Mouse (Mus musculus): Measurements from ENCODE around the gene Sec23b. TPM values are rescaled to one million over a fixed set of nuclear protein-coding genes. Genes with fewer than 3 reads are reported as not detected.

Gene Sec23b
- total RNA-seq, 2 experiments from 2014 or later = 42.4 to 44.8 TPM

- intact Hi-C loops (cut with DNase I) = no loop called here
- DNase-seq (ENCODE audit: extremely low spot score in 1 of 2, low spot score in 2 of 2) = no peak
These were observed 42.0 kb downstream of the Sec23b start for GRCm38 (mm10) chr2:144598006-144598405.

GRCm38 (mm10) chr2:144599831-144600687, 44.0 kb downstream of the Sec23b start, which contains the start of gene Dtd1:
Gene Dtd1 (plus strand): TSS chr2:144599897.
- intact Hi-C loops (cut with DNase I) = no loop called here
- DNase-seq (ENCODE audit: extremely low spot score in 1 of 2, low spot score in 2 of 2) = peak; percentile 83 to 92

- intact Hi-C loops (cut with DNase I) = no loop called here
- no peak for DNase-seq (ENCODE audit: extremely low spot score in 1 of 2, low spot score in 2 of 2)
These were observed 45.5 kb downstream of the Sec23b start for GRCm38 (mm10) chr2:144601576-144601975.

- intact Hi-C loops (cut with DNase I) = no loop called here
These were observed 57.9 kb downstream of the Sec23b start for GRCm38 (mm10) chr2:144613956-144614355.

GRCm38 (mm10) chr2:144617074-144617874, 61.2 kb downstream of the Sec23b start:
- DNase-seq (ENCODE audit: extremely low spot score in 1 of 2, low spot score in 2 of 2) = no peak
- intact Hi-C loops (cut with DNase I) = no loop called here

More at GRCm38 (mm10) chr2:144613956-144614355, 57.9 kb downstream of the Sec23b start:
- DNase-seq (ENCODE audit: extremely low spot score in 1 of 2, low spot score in 2 of 2) = no peak

GRCm38 (mm10) chr2:144621491-144621890, 65.5 kb downstream of the Sec23b start:
- intact Hi-C loops (cut with DNase I) = no loop called here
- DNase-seq (ENCODE audit: extremely low spot score in 1 of 2, low spot score in 2 of 2) = no peak

GRCm38 (mm10) chr2:144633551-144633950, 77.5 kb downstream of the Sec23b start:
- intact Hi-C loops (cut with DNase I) = loop anchor here (10.0 kb wide), 1 partner anchor 251 kb away; no protein-coding TSS in a partner anchor
- no peak for DNase-seq (ENCODE audit: extremely low spot score in 1 of 2, low spot score in 2 of 2)

- intact Hi-C loops (cut with DNase I) = loop anchor here (10.0 kb wide), 1 partner anchor 251 kb away; no protein-coding TSS in a partner anchor
- no peak for DNase-seq (ENCODE audit: extremely low spot score in 1 of 2, low spot score in 2 of 2)
These were observed 78.2 kb downstream of the Sec23b start for GRCm38 (mm10) chr2:144634231-144634630.

- intact Hi-C loops (cut with DNase I) = loop anchor here (5.0 to 10.0 kb wide), 2 partner anchors 250 to 953 kb away; no protein-coding TSS in a partner anchor
- no peak for DNase-seq (ENCODE audit: extremely low spot score in 1 of 2, low spot score in 2 of 2)
These were observed 78.7 kb downstream of the Sec23b start for GRCm38 (mm10) chr2:144634729-144635128.

- intact Hi-C loops (cut with DNase I) = loop anchor here (5.0 to 10.0 kb wide), 2 partner anchors 249 to 952 kb away; no protein-coding TSS in a partner anchor
- peak; percentile 66 to 79 for DNase-seq (ENCODE audit: extremely low spot score in 1 of 2, low spot score in 2 of 2)
These were observed 79.8 kb downstream of the Sec23b start for GRCm38 (mm10) chr2:144635644-144636320.

- intact Hi-C loops (cut with DNase I) = loop anchor here (5.0 to 10.0 kb wide), 2 partner anchors 248 to 950 kb away; no protein-coding TSS in a partner anchor
- no peak for DNase-seq (ENCODE audit: extremely low spot score in 1 of 2, low spot score in 2 of 2)
These were observed 81.2 kb downstream of the Sec23b start for GRCm38 (mm10) chr2:144637204-144637603.

GRCm38 (mm10) chr2:144637671-144638395, 81.8 kb downstream of the Sec23b start:
- DNase-seq (ENCODE audit: extremely low spot score in 1 of 2, low spot score in 2 of 2) = no peak
- intact Hi-C loops (cut with DNase I) = loop anchor here (5.0 to 10.0 kb wide), 2 partner anchors 247 to 949 kb away; no protein-coding TSS in a partner anchor

- peak in 1 of 2 experiments; percentile 44 for DNase-seq (ENCODE audit: extremely low spot score in 1 of 2, low spot score in 2 of 2)
- intact Hi-C loops (cut with DNase I) = loop anchor here (5.0 to 10.0 kb wide), 2 partner anchors 246 to 949 kb away; no protein-coding TSS in a partner anchor
These were observed 82.7 kb downstream of the Sec23b start for GRCm38 (mm10) chr2:144638719-144639118.

GRCm38 (mm10) chr2:144640101-144640500, 84.1 kb downstream of the Sec23b start:
- intact Hi-C loops (cut with DNase I) = no loop called here
- DNase-seq (ENCODE audit: extremely low spot score in 1 of 2, low spot score in 2 of 2) = no peak
